Mouse (Mus musculus) spleen, adult 2 months (tissue): ENCODE data around the gene Serf2. TPM values are rescaled to one million over a fixed set of nuclear protein-coding genes. Genes with fewer than 3 reads are reported as not detected.
"Not testable (repeated sequence)": the region's sequence is repeated elsewhere in the genome, so short reads cannot be mapped to it uniquely, and the experiment has no call there.

Experiments
- DNase-seq, 2 experiments: peaks; one replicate each; pipeline versions ENCODE4 v3.0.0 to v3.0.0-alpha.2; 2012 to 2021; ENCODE audit warnings: low spot score in 2 of 2, low read depth in 1 of 2
- H3K27ac ChIP-seq: fragments of 200-500 bp; 2 replicates; pipeline ENCODE4 v1.5.1; 2012; ENCODE audit warnings: low read length, inconsistent platforms; ENCODE audit not compliant: insufficient read depth
- H3K27me3 ChIP-seq: fragments of 200-500 bp; 2 replicates; pipeline ENCODE4 v1.6.1; 2012; ENCODE audit warnings: mild to moderate bottlenecking, moderate library complexity, low read length, inconsistent platforms; ENCODE audit not compliant: control insufficient read depth, insufficient read depth
- H3K36me3 ChIP-seq: fragments of 200-500 bp; 2 replicates; pipeline ENCODE4 v1.6.1; 2012; ENCODE audit warnings: mild to moderate bottlenecking, low read length, inconsistent platforms; ENCODE audit not compliant: control insufficient read depth, insufficient read depth
- H3K4me1 ChIP-seq: fragments of 200-500 bp; 2 replicates; pipeline ENCODE4 v1.6.1; 2011; ENCODE audit warnings: inconsistent platforms; ENCODE audit not compliant: control insufficient read depth, insufficient read depth, insufficient read length
- H3K4me3 ChIP-seq: fragments of 200-500 bp; 2 replicates; pipeline ENCODE4 v1.5.1; 2011; ENCODE audit warnings: mild to moderate bottlenecking, inconsistent platforms; ENCODE audit not compliant: insufficient read depth, insufficient read length; ENCODE audit errors: extremely low read depth
- CTCF ChIP-seq: fragments of 200-500 bp; IDR thresholded peaks from 2 replicates; pipeline ENCODE4 v1.5.1; 2011; ENCODE audit warnings: mild to moderate bottlenecking, inconsistent platforms; ENCODE audit not compliant: insufficient read depth, insufficient read length, insufficient replicate concordance; ENCODE audit errors: extremely low read depth
- POLR2A ChIP-seq: fragments of 200-500 bp; IDR thresholded peaks from 2 replicates; pipeline ENCODE4 v1.6.1; 2011; ENCODE audit warnings: low read depth, low read length, inconsistent platforms
- WGBS: fragments of 180-500 bp; shearing (Covaris S2); methylation state at CpG from one replicate; pipeline ENCODE4 v1.1.7; 2018; 5-methylcytosine and 5-hydroxymethylcytosine counted together
- polyA plus RNA-seq: library from polyadenylated mRNA; depleted of rRNA; stranded (reverse); fragments of >200 nt; gene quantifications from 2 replicates; pipeline ENCODE4 v1.2.3, GENCODE M21; 2012; rRNA removed

The Serf2 gene
- polyA plus RNA-seq, 1 experiment: 206 TPM

DNA sequence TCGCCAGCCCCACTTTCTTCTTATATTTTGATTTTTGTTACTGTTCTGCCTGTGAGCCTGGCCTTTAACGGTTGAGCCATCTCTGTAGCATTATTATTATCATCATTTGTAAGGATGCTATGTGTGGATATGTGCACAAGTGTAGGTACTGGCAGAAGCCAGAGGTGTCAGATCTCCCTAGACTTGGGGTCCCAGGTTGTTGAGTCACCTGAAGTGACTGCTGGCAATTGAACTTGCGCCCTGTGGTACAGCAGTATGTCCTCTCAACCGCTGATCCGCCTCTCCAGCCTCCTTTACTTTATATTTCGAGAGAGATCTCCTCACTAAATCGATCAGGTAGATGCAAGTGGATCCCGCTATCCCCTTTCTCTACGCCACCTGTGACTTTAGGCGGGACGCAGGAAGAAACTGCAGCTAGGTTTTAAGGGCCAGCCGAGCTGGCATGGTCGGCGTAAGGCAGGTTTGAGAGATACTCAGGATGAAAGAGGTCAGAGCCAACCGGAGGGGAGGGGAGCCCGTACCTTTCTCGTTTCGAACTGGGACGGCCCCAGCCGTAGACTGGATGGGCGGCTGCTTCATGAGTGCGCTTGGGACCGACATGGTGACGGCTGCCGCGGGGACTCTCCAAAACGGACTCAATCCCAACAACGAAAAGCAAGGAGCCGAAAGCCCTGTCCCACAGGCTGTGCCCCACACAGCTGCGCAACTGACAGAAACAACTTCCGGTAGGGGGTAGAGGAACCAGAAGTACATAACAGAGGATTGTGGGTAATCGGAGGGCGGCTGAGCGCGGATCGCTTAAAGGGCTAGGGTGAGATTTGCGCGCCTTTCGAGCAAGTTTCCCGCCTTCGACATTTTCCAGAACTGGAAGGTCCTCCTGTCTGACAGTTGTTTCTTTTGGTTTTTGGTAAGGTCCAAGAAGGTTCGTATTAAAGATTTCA lies 57.2 kb downstream of the Serf2 start, which contains the start of the genes Mfap1a and Wdr76:
TSS of gene Mfap1a (minus strand) at position 724 of the 941 bp plus-strand sequence.
TSS of gene Wdr76 (plus strand) at position 782 of the 941 bp plus-strand sequence.
- H3K27me3 ChIP-seq, H3K36me3 ChIP-seq, H3K4me1 ChIP-seq: not testable (repeated sequence)
- peak; percentile 70 to 78 for DNase-seq
- TF ChIP-seq POLR2A: peak; percentile 94
- Histone ChIP-seq H3K27ac (peak within 1 kb of the TSS; percentile 89), H3K4me3 (peak within 1 kb of the TSS; percentile 81)
- 3% methylated on average over 42 of the region's 42 CpGs for WGBS

GRCm38 (mm10) chr2:121507173-121507950 lies 58.4 kb downstream of the Serf2 start:
- H3K4me1 ChIP-seq: peaks cover 7% of the 10 kb centered on the region; the same call in 1 of the 2 replicates
- DNase-seq: no peak
- no peaks in the 10 kb centered on the region for H3K27me3 ChIP-seq
- 5% methylated on average over 12 of the region's 12 CpGs for WGBS
- TF ChIP-seq CTCF (no peak), POLR2A (no peak)
- no peak overlapping the region for H3K27ac ChIP-seq
- H3K4me3 ChIP-seq: peak overlapping the region; percentile 48
- H3K36me3 ChIP-seq: peaks cover 3% of the 10 kb centered on the region; the same call in 1 of the 2 replicates

Other genes with a start within 250 kb of the Serf2 start
- gene Trp53bp1, start 177.8 kb upstream of the Serf2 start, polyA plus RNA-seq: 16.5 and 21.1 TPM in 2 replicates
- gene Map1a, start 159.6 kb upstream of the Serf2 start, polyA plus RNA-seq: 1.2 and 1.3 TPM in 2 replicates
- 8.7 and 9.3 TPM in 2 replicates for gene Ppip5k1, start 93.8 kb upstream of the Serf2 start, polyA plus RNA-seq
- gene Ckmt1, start 91.5 kb upstream of the Serf2 start, polyA plus RNA-seq: 0.36 and 0.43 TPM in 2 replicates
- 0.05 and 0.07 TPM in 2 replicates for gene Strc, start 62.0 kb upstream of the Serf2 start, polyA plus RNA-seq
- 214 and 398 TPM in 2 replicates for gene Pdia3, start 35.4 kb upstream of the Serf2 start, polyA plus RNA-seq
- gene Catsper2, start 35.4 kb upstream of the Serf2 start, polyA plus RNA-seq: 0.89 and 0.97 TPM in 2 replicates
- 22.8 and 26.6 TPM in 2 replicates for gene Ell3, start 4.9 kb upstream of the Serf2 start, polyA plus RNA-seq
- 3.2 and 5.8 TPM in 2 replicates for gene Hypk, start 4.1 kb downstream of the Serf2 start, polyA plus RNA-seq
- 0.22 and 0.33 TPM in 2 replicates for gene Serinc4, start 7.6 kb downstream of the Serf2 start, polyA plus RNA-seq
- 2.0 and 2.3 TPM in 2 replicates for gene Mfap1b, start 24.9 kb downstream of the Serf2 start, polyA plus RNA-seq
- 1.4 and 1.8 TPM in 2 replicates for gene Mfap1a, start 57.5 kb downstream of the Serf2 start, polyA plus RNA-seq
- 2.9 and 3.8 TPM in 2 replicates for gene Wdr76, start 57.5 kb downstream of the Serf2 start, polyA plus RNA-seq